Mouse (Mus musculus) neural tube, embryonic 14.5 days (tissue): ENCODE measurements around the gene Grn. TPM values are rescaled to one million over a fixed set of nuclear protein-coding genes. Genes with fewer than 3 reads are reported as not detected.
A peak's percentile ranks its signal among the peaks of the same experiment; 100 is the strongest.

Experiments used
- ATAC-seq: fragments of 200-750 bp; cut with Nextera tagmentation; 2 replicates; pipeline ENCODE4 v1.8.0; 2017; ENCODE audit warnings: low read depth, mild to moderate bottlenecking, moderate TSS enrichment, moderate library complexity
- H3K27ac ChIP-seq: fragments of 300-500 bp; sonication (generic); 2 replicates; pipeline ENCODE4 v1.5.1; 2014; ENCODE audit warnings: low read depth, mild to moderate bottlenecking, control low read depth, low read length, moderate library complexity, mixed read lengths
- H3K27me3 ChIP-seq: fragments of 300-500 bp; sonication (generic); 2 replicates; pipeline ENCODE4 v1.6.1; 2014; ENCODE audit warnings: low read length; ENCODE audit not compliant: control insufficient read depth, insufficient read depth
- H3K36me3 ChIP-seq: fragments of 300-500 bp; sonication (generic); 2 replicates; pipeline ENCODE4 v1.6.1; 2014; ENCODE audit warnings: low read length, mixed read lengths; ENCODE audit not compliant: control insufficient read depth, insufficient read depth
- H3K4me1 ChIP-seq: fragments of 300-500 bp; sonication (generic); 2 replicates; pipeline ENCODE4 v1.6.1; 2014; ENCODE audit warnings: low read length; ENCODE audit not compliant: control insufficient read depth, insufficient read depth
- H3K4me2 ChIP-seq: fragments of 300-500 bp; sonication (generic); 2 replicates; pipeline ENCODE4 v1.6.1; 2014; ENCODE audit warnings: mild to moderate bottlenecking, low read depth, low read length, control low read depth
- H3K4me3 ChIP-seq: fragments of 300-500 bp; sonication (generic); 2 replicates; pipeline ENCODE4 v1.5.1; 2014; ENCODE audit warnings: low read depth, low read length, control low read depth, mixed read lengths
- H3K9ac ChIP-seq: fragments of 300-500 bp; sonication (generic); replicated peaks from 2 replicates; pipeline ENCODE4 v1.6.1; 2014; ENCODE audit warnings: low read depth, mild to moderate bottlenecking, control low read depth, low read length, mixed read lengths
- H3K9me3 ChIP-seq: fragments of 300-500 bp; sonication (generic); 2 replicates; pipeline ENCODE4 v1.6.1; 2016; ENCODE audit warnings: low read length; ENCODE audit not compliant: control insufficient read depth
- WGBS: fragments of 180-500 bp; shearing (Covaris S2); extraction: QIAGEN DNeasy Blood & Tissue Kit; methylation state at CpG from one replicate; pipeline ENCODE4 v1.1.7; 2014; 5-methylcytosine and 5-hydroxymethylcytosine counted together
- polyA plus RNA-seq: library from polyadenylated mRNA; unstranded; fragments of >200 nt; fragmentation: Nextera tagmentation; extraction: Ambion mirVana; gene quantifications from 2 replicates; pipeline ENCODE4 v1.2.1, GENCODE M21; 2014

Gene Grn
- polyA plus RNA-seq, 1 experiment from 2014 or later = 43.3 TPM

GRCm38 (mm10) chr11:102453131-102453530, 23.0 kb downstream of the Grn start:
- no peak overlapping the region for H3K9ac ChIP-seq
- H3K4me3 ChIP-seq = no peak overlapping the region
- no peak overlapping the region for H3K27ac ChIP-seq
- no peak overlapping the region for H3K4me2 ChIP-seq
- H3K36me3 ChIP-seq = no peaks in the 10 kb centered on the region
- no peaks in the 10 kb centered on the region for H3K27me3 ChIP-seq
- WGBS = 20% methylated on average over 10 of the region's 10 CpGs
- peaks cover 4% of the 10 kb centered on the region; the same call in 1 of the 2 replicates for H3K4me1 ChIP-seq
- no peak for ATAC-seq
- H3K9me3 ChIP-seq = no peaks in the 10 kb centered on the region

GRCm38 (mm10) chr11:102455740-102456396, 25.8 kb downstream of the Grn start:
- Histone ChIP-seq H3K9me3 (no peaks in the 10 kb centered on the region), H3K4me2 (peak overlapping the region; percentile 77), H3K9ac (peak overlapping the region; percentile 56), H3K27me3 (no peaks in the 10 kb centered on the region), H3K4me3 (peak overlapping the region; percentile 41), H3K27ac (peak overlapping the region; percentile 48; the same call in 1 of the 2 replicates), H3K36me3 (no peaks in the 10 kb centered on the region), H3K4me1 (peaks cover 3% of the 10 kb centered on the region; the same call in 1 of the 2 replicates)
- 2% methylated on average over 38 of the region's 40 CpGs for WGBS
- ATAC-seq = peak; percentile 87

GRCm38 (mm10) chr11:102460541-102460940, 30.4 kb downstream of the Grn start:
- H3K9ac ChIP-seq = no peak overlapping the region
- H3K4me1 ChIP-seq = no peaks in the 10 kb centered on the region; the same call in 1 of the 2 replicates
- WGBS = 61% methylated on average over 16 of the region's 16 CpGs
- H3K4me2 ChIP-seq = no peak overlapping the region
- H3K27me3 ChIP-seq = no peaks in the 10 kb centered on the region
- H3K36me3 ChIP-seq = no peaks in the 10 kb centered on the region
- ATAC-seq = no peak
- H3K27ac ChIP-seq = no peak overlapping the region
- no peak overlapping the region for H3K4me3 ChIP-seq
- no peaks in the 10 kb centered on the region for H3K9me3 ChIP-seq

- ATAC-seq = no peak
- Histone ChIP-seq H3K36me3 (no peaks in the 10 kb centered on the region), H3K4me1 (no peaks in the 10 kb centered on the region), H3K4me3 (no peak overlapping the region), H3K9me3 (no peaks in the 10 kb centered on the region), H3K27me3 (no peaks in the 10 kb centered on the region), H3K4me2 (no peak overlapping the region), H3K27ac (no peak overlapping the region), H3K9ac (no peak overlapping the region)
- 86% methylated on average over 3 of the region's 3 CpGs for WGBS
These were observed 31.6 kb downstream of the Grn start for GRCm38 (mm10) chr11:102461764-102462163.

GRCm38 (mm10) chr11:102464901-102465300, 34.8 kb downstream of the Grn start:
- no peak for ATAC-seq
- Histone ChIP-seq H3K9ac (no peak overlapping the region), H3K27me3 (no peaks in the 10 kb centered on the region), H3K9me3 (no peaks in the 10 kb centered on the region), H3K27ac (no peak overlapping the region), H3K4me1 (peaks cover 6% of the 10 kb centered on the region; the same call in 1 of the 2 replicates), H3K36me3 (no peaks in the 10 kb centered on the region), H3K4me3 (no peak overlapping the region), H3K4me2 (no peak overlapping the region)
- 92% methylated on average over 6 of the region's 6 CpGs for WGBS

GRCm38 (mm10) chr11:102465713-102466436, 35.8 kb downstream of the Grn start:
- Histone ChIP-seq H3K9ac (no peak overlapping the region), H3K4me1 (peaks cover 6% of the 10 kb centered on the region; the same call in 1 of the 2 replicates), H3K4me2 (no peak overlapping the region), H3K9me3 (no peaks in the 10 kb centered on the region), H3K27ac (no peak overlapping the region), H3K36me3 (no peaks in the 10 kb centered on the region), H3K27me3 (no peaks in the 10 kb centered on the region), H3K4me3 (no peak overlapping the region)
- no peak for ATAC-seq
- 10% methylated on average over 26 of the region's 26 CpGs for WGBS

GRCm38 (mm10) chr11:102467041-102467631, 37.0 kb downstream of the Grn start:
- Histone ChIP-seq H3K36me3 (no peaks in the 10 kb centered on the region), H3K9me3 (no peaks in the 10 kb centered on the region), H3K9ac (peak overlapping the region; percentile 41), H3K4me1 (peaks cover 6% of the 10 kb centered on the region; the same call in 1 of the 2 replicates), H3K4me2 (peak overlapping the region; percentile 87), H3K4me3 (peak overlapping the region; percentile 38), H3K27me3 (no peaks in the 10 kb centered on the region), H3K27ac (peak overlapping the region; percentile 18; the same call in 1 of the 2 replicates)
- ATAC-seq = peak; percentile 89
- 0% methylated on average over 37 of the region's 37 CpGs for WGBS

- H3K9ac ChIP-seq = no peak within 1 kb of the TSS
- peaks cover 6% of the 10 kb centered on the region; the same call in 1 of the 2 replicates for H3K4me1 ChIP-seq
- no peaks in the 10 kb centered on the region for H3K27me3 ChIP-seq
- no peak for ATAC-seq
- H3K36me3 ChIP-seq = no peaks in the 10 kb centered on the region
- no peak within 1 kb of the TSS for H3K4me3 ChIP-seq
- no peak within 1 kb of the TSS for H3K4me2 ChIP-seq
- 69% methylated on average over 11 of the region's 11 CpGs for WGBS
- H3K9me3 ChIP-seq = no peaks in the 10 kb centered on the region
- H3K27ac ChIP-seq = no peak within 1 kb of the TSS
These were observed 39.7 kb downstream of the Grn start, which contains the start of gene Itga2b for GRCm38 (mm10) chr11:102469648-102470357. Gene Itga2b, minus strand, starts transcription at chr11:102470122.
